Mouse (Mus musculus) G1E (cell line): Measurements from ENCODE around the gene Rab7b. TPM values are rescaled to one million over a fixed set of nuclear protein-coding genes. Genes with fewer than 3 reads are reported as not detected.

Experiments used
- ATAC-seq: 2 replicates; pipeline ENCODE4 v1.8.0; 2016; ENCODE audit warnings: mild to moderate bottlenecking; ENCODE audit not compliant: insufficient number of reproducible peaks, poor library complexity, low FRiP score, severe bottlenecking; ENCODE audit errors: extremely low read depth
- DNase-seq: peaks from one replicate; pipeline ENCODE4 v3.0.0; 2012; ENCODE audit warnings: low spot score
- H3K27me3 ChIP-seq: 2 replicates; pipeline ENCODE4 v1.6.1; 2012; ENCODE audit warnings: mild to moderate bottlenecking, low read length, inconsistent platforms; ENCODE audit not compliant: insufficient read depth
- H3K36me3 ChIP-seq: replicated peaks from 2 replicates; pipeline ENCODE3; 2012; ENCODE audit warnings: mild to moderate bottlenecking, inconsistent platforms
- H3K4me1 ChIP-seq: 2 replicates; pipeline ENCODE4 v1.6.1; 2012; ENCODE audit warnings: low read depth, low read length, inconsistent platforms, mixed read lengths; ENCODE audit not compliant: insufficient read depth
- H3K4me3 ChIP-seq: 2 replicates; pipeline ENCODE4 v1.5.1; 2012; ENCODE audit warnings: low read depth, mild to moderate bottlenecking, inconsistent platforms, low read length, moderate library complexity, mixed read lengths
- H3K9me3 ChIP-seq: replicated peaks from 2 replicates; pipeline ENCODE4 v1.6.1; 2012; ENCODE audit warnings: inconsistent platforms
- CTCF ChIP-seq: IDR thresholded peaks from 2 replicates; pipeline ENCODE4 v1.5.1; 2012; ENCODE audit warnings: low read depth, low read length, inconsistent platforms, mixed read lengths
- GATA1 ChIP-seq: IDR thresholded peaks from 2 replicates; pipeline ENCODE4 v1.6.1; 2012; ENCODE audit warnings: borderline replicate concordance, low read length, inconsistent platforms, mixed read lengths
- GATA2 ChIP-seq: IDR thresholded peaks from 2 replicates; pipeline ENCODE4 v1.6.1; 2012; ENCODE audit warnings: low read depth, low read length, inconsistent platforms, borderline replicate concordance
- POLR2AphosphoS5 ChIP-seq: IDR thresholded peaks from 2 replicates; pipeline ENCODE4 v1.6.1; 2012; ENCODE audit warnings: low read depth, low read length, inconsistent platforms; ENCODE audit not compliant: insufficient replicate concordance
- TAL1 ChIP-seq: conservative IDR thresholded peaks from 2 replicates; pipeline ENCODE4 v1.6.1; 2012; ENCODE audit warnings: low read depth, low read length, inconsistent platforms, mixed read lengths
- polyA plus RNA-seq: library from polyadenylated mRNA; stranded (reverse); fragments of >175 nt; gene quantifications from 2 replicates; pipeline ENCODE4 v1.2.3, GENCODE M21; 2012
- total RNA-seq, 2 experiments: library from RNA; stranded (forward) in 1 of 2; stranded (reverse) in 1 of 2; fragments of 200-1000 nt in 1 of 2; fragments of >200 nt in 1 of 2; fragmentation: Nextera tagmentation in 1 of 2; gene quantifications; 2 replicates each; pipeline ENCODE4 v1.2.3; 2014 to 2017

Gene Rab7b
- total and polyA plus RNA-seq, 3 experiments: 0.38 TPM; not detected in 2

DNA sequence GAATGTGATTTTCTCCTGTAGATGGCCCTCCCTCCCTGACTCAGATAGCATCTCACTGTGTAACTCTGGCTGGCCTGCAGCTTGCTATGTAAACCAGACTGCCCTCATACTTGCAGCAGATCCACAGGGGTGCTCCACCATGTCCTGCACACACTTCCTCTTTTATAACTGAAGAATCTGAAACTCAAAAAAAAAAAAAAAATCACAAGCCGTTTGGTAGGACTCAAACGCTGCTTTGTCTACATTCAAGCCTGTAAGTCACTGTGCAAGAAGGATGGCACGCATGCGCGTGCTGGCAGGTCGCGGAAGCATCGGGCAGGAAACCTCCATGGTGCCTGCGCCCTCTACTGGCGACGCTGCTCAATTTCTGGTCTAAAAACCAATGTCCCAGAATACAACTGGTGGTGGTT is 30.5 kb upstream of the Rab7b start:
- Histone ChIP-seq H3K27me3 (no peaks in the 10 kb centered on the region), H3K9me3 (no peaks in the 10 kb centered on the region), H3K36me3 (peaks cover 80% of the 10 kb centered on the region), H3K4me1 (peaks cover 82% of the 10 kb centered on the region), H3K4me3 (no peak overlapping the region; the same call in 1 of the 2 replicates)
- TF ChIP-seq GATA1: no peak
- TF ChIP-seq CTCF: peak; percentile 93
- peak; percentile 75 for ATAC-seq
- DNase-seq: peak; percentile 81

DNA sequence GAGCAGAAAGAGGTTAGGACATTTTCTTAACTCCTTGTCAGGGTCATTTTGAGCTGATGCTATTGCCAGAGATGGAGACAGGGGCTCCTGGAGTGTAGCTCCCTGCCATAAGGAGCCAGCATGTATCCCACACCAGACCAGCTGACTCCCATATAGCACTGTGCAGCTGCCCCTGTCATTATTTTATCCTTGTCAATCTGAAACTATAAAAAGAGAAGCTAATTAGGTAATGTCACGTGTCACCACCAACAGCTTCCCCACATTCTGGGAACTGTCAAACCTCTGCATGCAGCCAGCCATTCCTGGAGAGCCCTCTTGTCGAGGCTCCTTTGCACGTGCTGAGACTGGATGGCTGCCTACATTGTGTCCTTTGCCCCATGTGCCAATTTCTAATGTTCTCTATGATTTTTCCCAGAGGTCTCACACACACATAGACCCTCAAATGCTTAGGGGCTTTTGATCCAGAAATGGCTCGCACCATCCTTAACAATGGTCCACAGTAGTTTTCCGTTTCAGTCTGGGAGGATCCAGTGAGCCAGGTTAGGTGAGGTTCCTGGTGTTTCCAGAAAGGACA is 28.9 kb upstream of the Rab7b start:
- DNase-seq: peak; percentile 39
- Histone ChIP-seq H3K27me3 (no peaks in the 10 kb centered on the region), H3K4me3 (no peak overlapping the region), H3K36me3 (peaks cover 80% of the 10 kb centered on the region), H3K4me1 (peaks cover 68% of the 10 kb centered on the region), H3K9me3 (no peaks in the 10 kb centered on the region)
- no peak for ATAC-seq
- TF ChIP-seq GATA1: no peak
- TF ChIP-seq GATA2: no peak
- no peak for TF ChIP-seq CTCF
- TF ChIP-seq TAL1: no peak
- TF ChIP-seq POLR2AphosphoS5: no peak

DNA sequence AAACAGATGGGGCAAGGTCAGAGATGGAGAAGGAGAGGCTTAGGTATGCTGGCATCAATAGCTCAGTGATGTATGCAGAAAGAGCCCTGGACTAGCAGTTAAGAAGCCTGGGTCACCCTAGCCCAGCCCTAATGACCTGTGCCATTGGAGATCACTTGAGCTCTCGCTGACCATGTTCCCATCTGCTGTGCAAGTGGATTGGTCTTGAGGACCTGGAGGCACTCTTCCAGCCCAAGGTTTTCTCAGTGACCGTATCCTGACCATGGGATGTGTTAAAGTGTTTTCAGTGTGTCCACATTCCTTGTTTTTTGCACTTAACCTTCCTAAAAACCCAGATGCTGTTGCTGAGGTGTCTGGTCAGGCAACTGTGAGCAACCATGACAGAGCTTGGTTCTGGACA is 28.2 kb upstream of the Rab7b start:
- no peaks in the 10 kb centered on the region for H3K9me3 ChIP-seq
- TF ChIP-seq GATA1 (no peak), GATA2 (no peak)
- no peak overlapping the region for H3K4me3 ChIP-seq
- H3K36me3 ChIP-seq: peaks cover 83% of the 10 kb centered on the region
- no peak for ATAC-seq
- no peak for DNase-seq
- H3K27me3 ChIP-seq: no peaks in the 10 kb centered on the region
- peaks cover 61% of the 10 kb centered on the region for H3K4me1 ChIP-seq

DNA sequence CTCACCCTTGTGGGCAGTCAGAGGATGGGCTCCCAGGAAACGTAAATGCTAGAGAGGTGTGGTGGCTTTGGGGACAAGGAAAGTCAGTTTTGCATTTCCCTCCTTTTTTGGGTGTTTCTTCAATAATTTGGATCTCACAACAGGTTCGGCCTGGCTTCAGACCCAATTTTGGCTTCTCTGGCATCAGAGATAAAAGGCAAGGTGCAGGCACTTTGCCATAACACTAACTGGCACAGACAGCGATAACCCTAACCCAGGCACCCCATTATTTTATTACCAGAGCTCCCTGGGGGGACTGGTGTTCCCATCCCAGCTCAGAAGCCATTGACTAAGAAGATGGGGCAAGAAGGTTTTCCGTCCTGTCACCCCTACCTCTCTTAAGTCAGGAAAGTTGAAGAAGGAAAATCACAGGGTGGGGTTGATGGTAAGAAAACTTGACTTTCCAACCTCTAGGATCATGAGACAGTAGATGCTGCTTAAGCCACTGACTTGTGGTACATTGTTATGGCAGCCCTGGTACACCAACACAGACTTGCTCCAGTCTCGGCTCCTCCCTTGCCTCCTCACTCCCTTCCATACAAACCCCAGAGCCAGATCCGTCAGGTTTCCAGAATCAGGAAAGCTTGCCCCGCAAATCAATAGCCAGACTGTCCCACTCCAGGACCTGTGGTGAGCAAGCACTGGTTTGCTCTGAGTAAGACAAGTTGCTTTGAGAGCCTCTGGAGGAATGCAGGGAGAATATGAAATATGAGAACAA is 27.6 kb upstream of the Rab7b start:
- peaks cover 84% of the 10 kb centered on the region for H3K36me3 ChIP-seq
- H3K27me3 ChIP-seq: no peaks in the 10 kb centered on the region
- H3K4me1 ChIP-seq: peaks cover 57% of the 10 kb centered on the region
- ATAC-seq: no peak
- H3K9me3 ChIP-seq: no peaks in the 10 kb centered on the region
- no peak for DNase-seq
- H3K4me3 ChIP-seq: no peak overlapping the region
- no peak for TF ChIP-seq GATA2
- TF ChIP-seq CTCF: no peak
- TF ChIP-seq TAL1: no peak

DNA sequence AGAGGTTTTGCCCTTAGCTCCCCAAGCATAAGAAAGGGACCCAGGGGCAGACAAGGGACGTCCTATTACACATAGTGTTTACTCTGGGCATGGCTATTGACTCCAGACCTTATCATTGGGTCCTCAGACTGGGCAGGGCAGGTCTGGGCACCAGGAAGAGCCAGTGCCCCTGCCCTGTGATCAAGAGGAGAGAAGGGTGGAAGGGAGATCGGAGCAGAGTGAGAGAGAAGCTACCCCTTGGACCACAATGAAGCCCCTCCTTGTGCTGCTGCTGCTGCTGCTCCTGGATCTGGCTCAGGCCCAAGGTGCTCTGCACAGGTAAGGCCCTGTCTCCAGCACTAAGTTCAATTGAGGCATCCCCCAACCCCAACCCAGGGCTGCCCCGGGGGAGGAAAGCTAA is 26.7 kb upstream of the Rab7b start:
- ATAC-seq: no peak

DNA sequence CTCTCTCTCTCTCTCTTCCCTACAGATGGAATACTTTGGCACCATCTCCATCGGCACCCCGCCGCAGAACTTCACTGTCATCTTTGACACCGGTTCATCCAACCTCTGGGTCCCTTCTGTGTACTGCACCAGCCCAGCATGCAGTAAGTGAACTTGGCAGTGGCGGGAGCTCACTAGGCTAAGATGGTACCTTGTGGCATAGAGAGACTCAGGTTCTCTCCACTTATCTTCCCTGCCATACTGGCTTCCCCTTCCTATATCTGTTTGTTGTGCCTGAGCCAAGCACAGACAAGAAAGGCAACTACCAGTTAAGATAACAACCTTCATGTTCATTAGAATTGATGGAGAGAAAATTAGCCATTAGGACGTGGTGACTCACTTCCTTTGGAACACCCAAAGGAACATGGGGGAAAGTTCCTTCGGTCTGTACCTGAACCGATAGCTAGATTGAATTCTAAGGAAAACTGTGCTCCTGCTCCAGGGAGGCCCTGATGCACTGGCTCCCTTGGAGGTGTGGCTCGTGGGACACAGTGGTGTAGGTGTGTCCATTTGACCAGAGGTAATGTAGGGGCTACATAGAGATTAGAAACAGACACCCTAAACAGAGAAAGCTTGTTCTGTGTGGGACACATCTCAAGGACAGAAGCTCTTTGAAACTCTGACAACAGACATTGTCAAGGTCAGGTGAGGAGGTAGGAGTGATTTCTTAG is 25.1 kb upstream of the Rab7b start:
- ATAC-seq: no peak
- no peak for DNase-seq
- Histone ChIP-seq H3K4me3 (no peak overlapping the region), H3K9me3 (no peaks in the 10 kb centered on the region), H3K4me1 (peaks cover 33% of the 10 kb centered on the region), H3K27me3 (no peaks in the 10 kb centered on the region), H3K36me3 (peaks cover 97% of the 10 kb centered on the region)
- 0 out of 2 replicates have a peak, but pooled peaks have one; percentile 16 for TF ChIP-seq POLR2AphosphoS5
- no peak for TF ChIP-seq TAL1

More for the DNA sequence above, 26.7 kb upstream of the Rab7b start:
- TF ChIP-seq GATA1: no peak
- TF ChIP-seq GATA2: no peak
- no peak for TF ChIP-seq POLR2AphosphoS5
- no peak for TF ChIP-seq TAL1
- TF ChIP-seq CTCF: no peak
- H3K9me3 ChIP-seq: no peaks in the 10 kb centered on the region
- no peak for DNase-seq
- H3K27me3 ChIP-seq: no peaks in the 10 kb centered on the region
- no peak overlapping the region for H3K4me3 ChIP-seq
- peaks cover 48% of the 10 kb centered on the region for H3K4me1 ChIP-seq
- H3K36me3 ChIP-seq: peaks cover 83% of the 10 kb centered on the region
